Mouse (Mus musculus): Measurements from ENCODE around the gene Pawr. TPM values are rescaled to one million over a fixed set of nuclear protein-coding genes. Genes with fewer than 3 reads are reported as not detected.
"Not testable (repeated sequence)": the region's sequence is repeated elsewhere in the genome, so short reads cannot be mapped to it uniquely, and the experiment has no call there.

The Pawr gene
- polyA plus RNA-seq, 1 experiment from 2014 or later = 14.4 TPM

DNA sequence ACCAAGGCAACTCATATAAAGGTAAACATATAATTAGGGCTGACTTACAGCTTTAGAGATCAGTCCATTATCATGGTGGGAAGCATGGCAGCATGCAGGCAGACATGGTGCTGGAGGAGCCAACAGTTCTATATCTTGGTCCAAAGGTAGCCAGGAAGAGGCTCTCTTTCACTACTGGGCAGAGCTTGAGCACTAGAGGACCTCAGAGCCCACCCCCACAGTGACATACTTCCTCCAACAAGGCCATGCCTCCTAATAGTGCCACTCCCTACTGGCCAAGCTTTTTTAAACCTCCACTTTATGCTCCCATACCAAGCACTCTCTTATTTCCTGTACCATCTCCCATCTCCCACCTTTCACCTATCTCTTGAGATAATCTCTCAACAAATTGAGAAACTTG lies 11.8 kb downstream of the Pawr start:
- H3K27me3 ChIP-seq (ENCODE audit: control insufficient read depth, insufficient read depth, low read depth, low read length) = no peaks in the 10 kb centered on the region
- no peak overlapping the region for H3K4me2 ChIP-seq (ENCODE audit: low read depth, low read length)
- ATAC-seq (ENCODE audit: low read depth) = no peak
- no peak overlapping the region for H3K27ac ChIP-seq (ENCODE audit: low read length)
- peaks cover 3% of the 10 kb centered on the region; the same call in 1 of the 2 replicates for H3K9me3 ChIP-seq (ENCODE audit: control insufficient read depth, low read length)
- H3K36me3 ChIP-seq (ENCODE audit: control insufficient read depth, insufficient read depth, low read length) = peaks cover 9% of the 10 kb centered on the region
- no peak overlapping the region for H3K9ac ChIP-seq (ENCODE audit: low read length)
- H3K4me1 ChIP-seq (replicated peaks; ENCODE audit: control insufficient read depth, insufficient read depth, low read length) = no peaks in the 10 kb centered on the region
- no peak overlapping the region for H3K4me3 ChIP-seq (ENCODE audit: low read length)

DNA sequence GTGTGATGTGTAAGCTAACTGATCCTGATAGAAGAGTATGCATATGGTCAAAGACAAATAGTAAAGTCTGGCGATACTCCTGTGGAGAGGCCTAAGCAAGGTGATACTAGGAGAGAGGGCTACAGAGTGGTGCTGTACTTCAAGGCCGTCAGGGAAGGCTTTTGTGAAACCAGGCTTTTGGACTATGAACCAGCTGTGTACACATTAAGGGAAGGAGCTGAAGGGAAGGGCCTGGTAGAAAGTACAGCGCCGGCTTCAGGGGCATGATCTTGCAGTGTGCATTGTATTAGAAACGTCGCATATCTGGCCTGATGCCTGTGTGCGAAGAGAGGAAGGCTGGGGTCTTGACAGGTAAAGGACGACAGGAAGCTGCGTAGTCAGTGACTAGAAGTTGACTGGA lies 13.2 kb downstream of the Pawr start:
- no peak overlapping the region for H3K4me2 ChIP-seq (ENCODE audit: low read depth, low read length)
- peaks cover 3% of the 10 kb centered on the region; the same call in 1 of the 2 replicates for H3K9me3 ChIP-seq (ENCODE audit: control insufficient read depth, low read length)
- WGBS = 68% methylated on average over 9 of the region's 9 CpGs
- no peak overlapping the region for H3K4me3 ChIP-seq (ENCODE audit: low read length)
- no peak overlapping the region for H3K27ac ChIP-seq (ENCODE audit: low read length)
- no peaks in the 10 kb centered on the region for H3K27me3 ChIP-seq (ENCODE audit: control insufficient read depth, insufficient read depth, low read depth, low read length)
- ATAC-seq (ENCODE audit: low read depth) = peak; percentile 15; the same call in 1 of the 2 replicates
- H3K9ac ChIP-seq (ENCODE audit: low read length) = no peak overlapping the region
- H3K36me3 ChIP-seq (ENCODE audit: control insufficient read depth, insufficient read depth, low read length) = peaks cover 9% of the 10 kb centered on the region
- H3K4me1 ChIP-seq (replicated peaks; ENCODE audit: control insufficient read depth, insufficient read depth, low read length) = peaks cover 6% of the 10 kb centered on the region; the same call in 1 of the 2 replicates

DNA sequence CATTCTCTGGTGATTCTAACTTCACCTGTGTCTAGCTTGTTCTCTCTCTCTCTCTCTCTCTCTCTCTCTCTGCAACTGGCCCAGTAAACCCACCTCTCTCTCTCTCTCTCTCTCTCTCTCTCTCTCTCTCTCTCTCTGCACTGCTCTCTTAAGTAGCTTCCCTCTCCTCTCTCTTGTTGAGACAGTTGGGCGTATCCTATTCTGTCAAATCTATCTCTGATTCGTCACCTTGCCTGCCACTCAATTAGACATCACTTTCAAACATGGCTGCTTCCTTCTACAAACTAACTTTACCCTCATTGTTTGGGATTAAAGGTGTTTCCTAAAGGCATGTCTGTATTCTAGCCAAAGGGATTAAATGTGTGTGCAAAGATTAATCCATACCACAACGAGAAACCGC lies 14.4 kb downstream of the Pawr start:
- not testable (repeated sequence) for H3K36me3 ChIP-seq (ENCODE audit: control insufficient read depth, insufficient read depth, low read length); ATAC-seq (ENCODE audit: low read depth); H3K4me3 ChIP-seq (ENCODE audit: low read length); H3K4me1 ChIP-seq (replicated peaks; ENCODE audit: control insufficient read depth, insufficient read depth, low read length); H3K9me3 ChIP-seq (ENCODE audit: control insufficient read depth, low read length); H3K27me3 ChIP-seq (ENCODE audit: control insufficient read depth, insufficient read depth, low read depth, low read length); H3K4me2 ChIP-seq (ENCODE audit: low read depth, low read length); H3K9ac ChIP-seq (ENCODE audit: low read length); H3K27ac ChIP-seq (ENCODE audit: low read length)
- 82% methylated on average over 4 of the region's 4 CpGs for WGBS

DNA sequence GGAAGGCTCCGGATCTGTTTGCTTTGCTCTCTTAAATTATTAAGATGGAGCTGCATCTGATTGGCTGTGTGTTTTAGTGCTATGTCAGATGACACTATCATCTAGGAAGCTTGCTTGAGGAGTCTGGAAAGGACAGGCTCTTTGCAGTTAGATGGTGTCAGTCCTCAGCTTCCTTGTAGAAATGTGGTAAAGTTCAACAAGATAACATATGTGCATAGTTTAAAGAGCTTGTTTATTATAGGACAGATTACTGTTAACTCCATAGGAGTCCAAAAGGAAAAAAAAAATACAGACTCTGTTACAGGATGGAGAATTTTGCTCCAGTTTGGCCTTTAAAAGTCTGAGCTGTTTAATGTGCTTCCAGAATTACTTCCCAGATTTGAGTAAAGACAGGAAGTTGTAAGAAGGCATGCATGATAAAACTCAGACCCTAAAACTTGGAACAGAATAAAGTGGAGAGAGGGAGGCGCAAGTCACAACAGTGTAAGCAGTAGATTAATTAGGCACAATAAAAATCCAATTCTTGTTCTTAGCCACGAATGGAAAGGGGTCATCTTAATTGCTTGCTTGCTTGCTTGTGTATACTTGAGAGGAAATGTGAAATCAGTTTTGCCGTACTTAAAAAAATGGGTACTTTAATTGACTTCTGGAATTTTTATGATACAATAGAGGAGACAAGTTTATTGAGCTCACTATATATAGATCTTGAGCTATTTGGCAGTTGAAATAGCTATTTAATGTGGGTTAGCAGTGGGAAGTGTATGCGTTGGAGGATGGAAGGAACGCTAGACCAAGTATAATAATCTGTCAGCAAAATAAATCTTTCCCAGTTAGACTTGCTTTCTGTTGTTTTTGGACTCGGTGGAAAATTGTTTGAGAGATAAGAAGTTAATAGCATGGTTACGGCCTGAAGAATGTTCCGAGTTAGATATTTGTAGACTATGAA lies 18.5 kb downstream of the Pawr start:
- ATAC-seq (ENCODE audit: low read depth) = peak; percentile 67
- Histone ChIP-seq H3K4me1 (replicated peaks; ENCODE audit: control insufficient read depth, insufficient read depth, low read length) (peaks cover 7% of the 10 kb centered on the region; the same call in 1 of the 2 replicates), H3K27ac (ENCODE audit: low read length) (peak overlapping the region; percentile 57; the same call in 1 of the 2 replicates)

DNA sequence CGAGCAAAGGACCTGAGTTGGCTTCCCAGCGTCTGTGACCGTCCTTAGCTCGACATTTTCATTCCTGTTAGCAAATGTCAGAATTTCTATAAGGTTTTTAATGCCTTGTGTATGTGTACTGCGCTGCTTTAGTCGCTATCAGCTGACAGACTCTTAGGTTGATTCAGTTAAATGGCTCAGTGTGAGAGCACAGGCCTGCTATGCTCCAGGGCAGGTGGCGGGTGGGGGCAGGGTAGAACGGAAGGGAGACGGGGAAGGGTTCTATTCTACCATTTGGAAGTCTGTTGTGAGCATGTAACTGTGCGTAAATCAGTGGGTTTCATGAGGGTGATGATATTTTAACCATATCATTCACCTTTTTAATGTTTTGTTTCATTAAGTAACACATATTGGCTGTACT lies 21.0 kb downstream of the Pawr start:
- Histone ChIP-seq H3K27me3 (ENCODE audit: control insufficient read depth, insufficient read depth, low read depth, low read length) (no peaks in the 10 kb centered on the region), H3K27ac (ENCODE audit: low read length) (no peak overlapping the region), H3K4me3 (ENCODE audit: low read length) (no peak overlapping the region), H3K9me3 (ENCODE audit: control insufficient read depth, low read length) (no peaks in the 10 kb centered on the region), H3K4me2 (ENCODE audit: low read depth, low read length) (no peak overlapping the region), H3K4me1 (replicated peaks; ENCODE audit: control insufficient read depth, insufficient read depth, low read length) (peaks cover 12% of the 10 kb centered on the region; the same call in 1 of the 2 replicates), H3K36me3 (ENCODE audit: control insufficient read depth, insufficient read depth, low read length) (peaks cover 6% of the 10 kb centered on the region), H3K9ac (ENCODE audit: low read length) (no peak overlapping the region)
- WGBS = 81% methylated on average over 10 of the region's 10 CpGs
- no peak for ATAC-seq (ENCODE audit: low read depth)

More for the DNA sequence above, 18.5 kb downstream of the Pawr start:
- Histone ChIP-seq H3K36me3 (ENCODE audit: control insufficient read depth, insufficient read depth, low read length) (peaks cover 4% of the 10 kb centered on the region), H3K27me3 (ENCODE audit: control insufficient read depth, insufficient read depth, low read depth, low read length) (no peaks in the 10 kb centered on the region), H3K4me3 (ENCODE audit: low read length) (no peak overlapping the region), H3K9ac (ENCODE audit: low read length) (no peak overlapping the region), H3K4me2 (ENCODE audit: low read depth, low read length) (no peak overlapping the region), H3K9me3 (ENCODE audit: control insufficient read depth, low read length) (peaks cover 3% of the 10 kb centered on the region; the same call in 1 of the 2 replicates)
- WGBS = 46% methylated on average over 9 of the region's 9 CpGs

DNA sequence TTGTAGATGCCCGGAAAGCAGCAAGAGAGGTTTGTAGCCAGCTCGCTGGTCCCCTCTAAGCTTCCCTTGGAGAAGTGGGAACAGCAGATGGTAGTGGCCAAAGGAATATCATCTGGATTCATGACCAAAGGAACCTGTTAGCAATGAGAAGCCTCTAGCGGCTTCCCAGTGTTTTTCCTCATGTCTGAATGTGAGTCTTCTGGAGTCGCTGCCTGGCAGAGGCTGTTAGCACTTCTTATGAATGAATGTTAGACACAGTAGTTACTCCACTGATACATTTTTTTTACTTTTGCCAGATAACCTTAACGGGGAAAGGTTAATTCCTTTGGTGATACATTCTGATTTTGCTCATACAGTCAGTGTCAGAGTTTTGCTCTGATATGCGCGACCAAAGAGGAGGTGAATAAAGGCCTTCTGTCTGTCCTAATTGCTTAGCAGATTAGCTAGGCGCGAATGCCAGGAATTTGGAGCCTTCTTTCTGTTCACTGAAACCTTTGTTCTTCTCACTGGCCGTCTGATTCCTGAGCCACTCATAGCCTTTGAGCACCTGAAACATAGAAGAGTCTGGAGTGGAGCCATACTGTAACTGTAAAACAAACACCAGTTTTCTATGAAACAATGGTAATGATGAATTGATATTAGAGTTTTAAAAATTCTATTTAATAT lies 22.9 kb downstream of the Pawr start:
- 0 out of 2 replicates have a peak, but pooled peaks have one; percentile 27 for ATAC-seq (ENCODE audit: low read depth)
- Histone ChIP-seq H3K4me3 (ENCODE audit: low read length) (no peak overlapping the region), H3K9ac (ENCODE audit: low read length) (no peak overlapping the region), H3K27me3 (ENCODE audit: control insufficient read depth, insufficient read depth, low read depth, low read length) (no peaks in the 10 kb centered on the region), H3K27ac (ENCODE audit: low read length) (peak overlapping the region; percentile 80), H3K9me3 (ENCODE audit: control insufficient read depth, low read length) (no peaks in the 10 kb centered on the region), H3K36me3 (ENCODE audit: control insufficient read depth, insufficient read depth, low read length) (peaks cover 10% of the 10 kb centered on the region), H3K4me1 (replicated peaks; ENCODE audit: control insufficient read depth, insufficient read depth, low read length) (peaks cover 12% of the 10 kb centered on the region; the same call in 1 of the 2 replicates), H3K4me2 (ENCODE audit: low read depth, low read length) (0 out of 2 replicates have a peak overlapping the region, but pooled peaks have one; percentile 19)
- 46% methylated on average over 10 of the region's 10 CpGs for WGBS

DNA sequence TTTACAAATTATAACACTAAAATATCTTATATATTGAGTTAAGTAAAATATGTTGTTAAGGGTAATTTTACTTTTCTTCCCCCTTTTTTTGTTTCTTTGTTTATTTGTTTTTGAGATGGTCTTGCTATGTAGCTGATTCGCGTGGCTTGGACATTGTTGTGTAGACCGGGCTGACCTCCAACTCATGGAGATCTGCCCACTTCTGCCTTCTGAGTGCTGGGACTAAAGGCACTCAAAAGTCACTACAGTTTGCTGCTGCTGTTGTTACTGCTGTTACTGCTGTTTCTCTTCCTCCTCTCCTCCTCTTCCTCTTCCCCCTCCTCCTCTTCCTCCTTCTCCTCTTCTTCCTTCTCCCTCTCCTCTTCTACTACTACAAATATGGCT lies 23.5 kb downstream of the Pawr start:
- Histone ChIP-seq H3K4me1 (replicated peaks; ENCODE audit: control insufficient read depth, insufficient read depth, low read length) (peaks cover 11% of the 10 kb centered on the region), H3K27ac (ENCODE audit: low read length) (peak overlapping the region; percentile 54; the same call in 1 of the 2 replicates), H3K4me2 (ENCODE audit: low read depth, low read length) (no peak overlapping the region), H3K4me3 (ENCODE audit: low read length) (no peak overlapping the region), H3K27me3 (ENCODE audit: control insufficient read depth, insufficient read depth, low read depth, low read length) (no peaks in the 10 kb centered on the region), H3K9ac (ENCODE audit: low read length) (no peak overlapping the region), H3K9me3 (ENCODE audit: control insufficient read depth, low read length) (no peaks in the 10 kb centered on the region), H3K36me3 (ENCODE audit: control insufficient read depth, insufficient read depth, low read length) (peaks cover 10% of the 10 kb centered on the region)
- ATAC-seq (ENCODE audit: low read depth) = no peak
- WGBS = 59% methylated on average over 3 of the region's 3 CpGs

DNA sequence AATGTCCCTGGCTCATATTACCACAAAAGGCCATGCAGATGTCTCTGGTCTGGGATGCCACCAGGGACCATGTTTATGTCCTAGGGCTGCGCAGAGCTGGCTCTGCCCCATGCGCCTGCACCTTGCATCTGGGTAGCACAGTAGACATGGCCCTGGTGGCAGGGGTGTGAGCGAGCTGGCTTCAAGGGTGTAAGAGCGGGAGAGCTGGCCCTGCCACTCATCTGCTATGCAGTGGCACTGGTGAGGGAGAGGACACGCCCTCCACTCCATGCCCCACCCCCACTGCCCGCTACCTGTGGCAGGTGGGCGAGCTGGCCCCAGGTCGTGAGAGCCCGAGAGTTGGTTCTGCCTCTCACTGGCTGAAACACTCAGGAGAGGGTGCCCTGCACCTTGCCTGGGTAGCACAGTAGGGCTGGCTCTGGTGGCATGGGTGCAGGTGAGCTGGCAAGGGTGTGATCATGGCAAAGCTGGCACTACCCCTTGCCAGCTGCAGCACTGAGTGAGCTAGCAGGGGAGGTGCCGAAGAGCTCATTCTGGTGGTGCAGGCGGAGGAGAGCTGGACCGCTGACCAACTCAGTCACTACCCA lies 24.8 kb downstream of the Pawr start:
- no peak overlapping the region for H3K9ac ChIP-seq (ENCODE audit: low read length)
- ATAC-seq (ENCODE audit: low read depth) = peak; percentile 64
- peaks cover 19% of the 10 kb centered on the region for H3K4me1 ChIP-seq (replicated peaks; ENCODE audit: control insufficient read depth, insufficient read depth, low read length)
- no peak overlapping the region for H3K27ac ChIP-seq (ENCODE audit: low read length)
- H3K27me3 ChIP-seq (ENCODE audit: control insufficient read depth, insufficient read depth, low read depth, low read length) = no peaks in the 10 kb centered on the region
- no peaks in the 10 kb centered on the region for H3K9me3 ChIP-seq (ENCODE audit: control insufficient read depth, low read length)
- H3K4me3 ChIP-seq (ENCODE audit: low read length) = no peak overlapping the region
- H3K4me2 ChIP-seq (ENCODE audit: low read depth, low read length) = no peak overlapping the region
- peaks cover 10% of the 10 kb centered on the region for H3K36me3 ChIP-seq (ENCODE audit: control insufficient read depth, insufficient read depth, low read length)
- WGBS = 75% methylated on average over 12 of the region's 12 CpGs

DNA sequence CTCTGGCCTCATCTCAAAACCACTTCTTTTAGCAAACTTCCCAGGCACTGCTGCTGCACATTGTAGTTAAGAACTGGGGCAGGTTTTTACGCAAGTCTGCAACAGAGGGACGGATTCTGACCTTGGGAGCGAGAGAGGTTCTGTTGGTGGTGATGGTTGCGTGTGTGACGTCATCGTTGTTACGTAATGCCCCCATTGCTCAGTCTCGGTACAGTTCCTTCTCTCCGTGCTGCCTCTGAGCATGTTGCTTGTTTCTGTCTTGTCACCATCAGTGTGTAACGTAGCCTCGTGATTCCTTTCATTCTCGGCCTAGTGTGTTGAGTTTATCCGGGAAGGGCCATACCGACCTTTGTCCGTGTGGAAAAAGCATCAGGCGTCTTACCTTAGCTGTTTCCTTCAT lies 28.1 kb downstream of the Pawr start:
- no peak overlapping the region for H3K27ac ChIP-seq (ENCODE audit: low read length)
- 0 out of 2 replicates have a peak, but pooled peaks have one; percentile 8 for ATAC-seq (ENCODE audit: low read depth)
- no peak overlapping the region for H3K4me2 ChIP-seq (ENCODE audit: low read depth, low read length)
- H3K9me3 ChIP-seq (ENCODE audit: control insufficient read depth, low read length) = no peaks in the 10 kb centered on the region; the same call in 1 of the 2 replicates
- no peak overlapping the region for H3K4me3 ChIP-seq (ENCODE audit: low read length)
- peaks cover 14% of the 10 kb centered on the region for H3K36me3 ChIP-seq (ENCODE audit: control insufficient read depth, insufficient read depth, low read length)
- H3K9ac ChIP-seq (ENCODE audit: low read length) = no peak overlapping the region
- H3K27me3 ChIP-seq (ENCODE audit: control insufficient read depth, insufficient read depth, low read depth, low read length) = no peaks in the 10 kb centered on the region
- peaks cover 25% of the 10 kb centered on the region for H3K4me1 ChIP-seq (replicated peaks; ENCODE audit: control insufficient read depth, insufficient read depth, low read length)
- WGBS = 67% methylated on average over 16 of the region's 16 CpGs
